Mouse (Mus musculus): ENCODE measurements at regions not wholly inside any gene's neighbourhood (a gene's known extent, or its start where the extent isn't known, plus 50 kb on each side); places are given as distances from the start of the nearest gene placed in this dataset.

DNA sequence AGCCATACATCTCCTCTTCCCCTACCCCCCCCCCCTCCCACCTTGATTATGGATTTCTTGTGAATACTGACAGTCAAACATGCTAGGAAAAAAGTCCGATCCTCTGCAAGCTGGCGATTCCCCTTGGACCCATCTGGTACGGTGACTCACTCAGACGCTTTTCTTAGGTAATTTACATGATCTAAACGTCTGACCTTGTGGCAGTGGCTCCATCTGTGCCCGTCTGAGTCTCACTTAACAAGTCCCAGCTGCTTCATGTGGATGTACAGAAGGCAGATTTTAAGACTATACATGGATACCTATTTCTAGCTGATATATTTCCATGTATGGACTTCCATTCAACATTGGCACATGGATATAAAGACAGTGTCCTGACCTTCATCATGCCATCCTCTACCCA, 481.0 kb downstream of the Lipi start:
- Histone ChIP-seq H3K4me1 (ENCODE audit: control insufficient read depth, insufficient read depth, low read length) (no peaks in the 10 kb centered on the region), H3K4me3 (ENCODE audit: insufficient read depth, low read depth, low read length) (no peak overlapping the region), H3K27ac (ENCODE audit: insufficient read depth, low read depth, low read length) (no peak overlapping the region)
- 70% methylated on average over 6 of the region's 6 CpGs for WGBS
- TF ChIP-seq CTCF (IDR thresholded peaks at IDR 0.05; ENCODE audit: insufficient read depth, low read depth, low read length): no peak
- TF ChIP-seq POLR2A (IDR thresholded peaks at IDR 0.05; ENCODE audit: insufficient read depth, low read depth, low read length): no peak

DNA sequence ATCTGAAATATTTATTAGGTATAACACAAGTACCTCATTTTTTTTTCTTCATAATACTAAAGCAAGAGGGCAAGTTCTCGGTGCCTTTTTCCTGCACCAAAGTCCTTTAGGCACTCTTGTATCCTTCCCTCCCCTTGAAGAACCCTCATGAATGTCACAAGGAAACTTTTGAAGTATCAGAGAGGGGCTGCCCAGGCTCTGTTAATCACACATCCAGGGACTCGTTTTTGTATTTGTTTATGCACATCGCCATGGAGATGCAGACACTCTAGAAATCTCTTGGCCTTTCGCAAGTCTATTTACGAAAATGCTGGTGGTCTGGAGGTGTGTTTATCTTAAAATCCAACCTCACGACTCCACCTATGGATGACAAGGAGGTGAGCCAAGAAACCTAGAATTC, 492.7 kb downstream of the Lipi start:
- Histone ChIP-seq H3K4me3 (ENCODE audit: insufficient read depth, low read depth, low read length) (peak overlapping the region; percentile 37; the same call in 1 of the 2 replicates), H3K27ac (ENCODE audit: insufficient read depth, low read depth, low read length) (0 out of 2 replicates have a peak overlapping the region, but pooled peaks have one; percentile 63), H3K4me1 (ENCODE audit: control insufficient read depth, insufficient read depth, low read length) (no peaks in the 10 kb centered on the region)
- 36% methylated on average over 6 of the region's 6 CpGs for WGBS
- no peak for TF ChIP-seq CTCF (IDR thresholded peaks at IDR 0.05; ENCODE audit: insufficient read depth, low read depth, low read length)
- TF ChIP-seq POLR2A (IDR thresholded peaks at IDR 0.05; ENCODE audit: insufficient read depth, low read depth, low read length): no peak

DNA sequence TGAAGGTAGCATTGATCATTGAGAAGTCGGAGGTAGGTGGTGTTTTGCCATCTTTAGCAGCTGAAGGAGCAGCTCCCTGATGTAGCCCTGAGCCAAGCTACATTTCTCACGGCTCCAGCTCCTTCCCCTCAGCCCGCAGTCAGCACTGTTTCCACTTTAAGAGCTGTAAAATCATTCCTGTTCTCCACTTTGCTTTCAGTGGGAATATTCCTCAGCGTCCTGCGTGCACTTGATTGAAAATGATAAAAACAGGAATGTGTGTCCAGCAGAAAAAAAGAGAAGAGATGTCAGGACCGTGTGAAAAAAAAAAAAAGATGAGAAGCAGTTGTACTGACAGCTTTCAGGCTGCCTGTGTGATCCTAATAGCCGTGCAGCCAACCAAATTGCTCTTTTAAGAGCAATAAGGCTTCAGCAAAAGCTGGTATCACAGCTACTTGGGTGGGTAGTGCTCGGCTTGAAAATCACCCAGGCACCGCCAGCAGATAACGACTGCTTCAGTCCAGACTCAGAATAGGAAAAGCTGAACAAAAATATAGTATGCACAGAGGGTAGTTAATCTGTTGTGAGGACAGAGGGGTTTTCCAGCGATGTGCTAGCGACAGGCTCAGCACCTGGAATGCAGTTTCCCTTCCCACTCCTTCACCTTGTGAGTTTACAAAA, 493.3 kb downstream of the Lipi start:
- TF ChIP-seq POLR2A (IDR thresholded peaks at IDR 0.05; ENCODE audit: insufficient read depth, low read depth, low read length): no peak
- no peak for TF ChIP-seq CTCF (IDR thresholded peaks at IDR 0.05; ENCODE audit: insufficient read depth, low read depth, low read length)
- WGBS: 5% methylated on average over 12 of the region's 12 CpGs
- Histone ChIP-seq H3K4me3 (ENCODE audit: insufficient read depth, low read depth, low read length) (peak overlapping the region; percentile 46), H3K27ac (ENCODE audit: insufficient read depth, low read depth, low read length) (peak overlapping the region; percentile 63; the same call in 1 of the 2 replicates), H3K4me1 (ENCODE audit: control insufficient read depth, insufficient read depth, low read length) (no peaks in the 10 kb centered on the region)

DNA sequence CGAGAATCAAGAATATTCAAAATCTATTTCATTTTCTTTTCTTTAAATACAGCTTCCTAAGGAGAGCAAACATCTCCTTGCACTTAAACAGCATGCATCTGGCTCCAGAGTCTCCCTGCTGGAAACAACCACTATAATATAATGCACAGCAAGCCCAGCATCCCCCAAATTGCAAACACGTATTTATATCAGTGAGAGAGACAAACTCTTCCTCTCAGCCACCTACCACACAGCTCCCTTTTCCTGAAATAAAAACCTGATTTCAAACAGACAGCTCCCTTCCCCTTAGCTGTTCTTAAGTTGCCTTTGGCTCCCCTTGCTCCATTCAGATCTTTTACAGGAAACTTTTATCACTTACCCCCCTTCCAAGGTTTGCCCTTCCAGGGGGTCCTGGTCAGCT, 493.9 kb downstream of the Lipi start:
- 18% methylated on average over 2 of the region's 2 CpGs for WGBS
- H3K27ac ChIP-seq (ENCODE audit: insufficient read depth, low read depth, low read length): 0 out of 2 replicates have a peak overlapping the region, but pooled peaks have one; percentile 63
- H3K4me3 ChIP-seq (ENCODE audit: insufficient read depth, low read depth, low read length): 0 out of 2 replicates have a peak overlapping the region, but pooled peaks have one; percentile 46
- no peaks in the 10 kb centered on the region for H3K4me1 ChIP-seq (ENCODE audit: control insufficient read depth, insufficient read depth, low read length)
- TF ChIP-seq CTCF (IDR thresholded peaks at IDR 0.05; ENCODE audit: insufficient read depth, low read depth, low read length) (no peak), POLR2A (IDR thresholded peaks at IDR 0.05; ENCODE audit: insufficient read depth, low read depth, low read length) (no peak)

DNA sequence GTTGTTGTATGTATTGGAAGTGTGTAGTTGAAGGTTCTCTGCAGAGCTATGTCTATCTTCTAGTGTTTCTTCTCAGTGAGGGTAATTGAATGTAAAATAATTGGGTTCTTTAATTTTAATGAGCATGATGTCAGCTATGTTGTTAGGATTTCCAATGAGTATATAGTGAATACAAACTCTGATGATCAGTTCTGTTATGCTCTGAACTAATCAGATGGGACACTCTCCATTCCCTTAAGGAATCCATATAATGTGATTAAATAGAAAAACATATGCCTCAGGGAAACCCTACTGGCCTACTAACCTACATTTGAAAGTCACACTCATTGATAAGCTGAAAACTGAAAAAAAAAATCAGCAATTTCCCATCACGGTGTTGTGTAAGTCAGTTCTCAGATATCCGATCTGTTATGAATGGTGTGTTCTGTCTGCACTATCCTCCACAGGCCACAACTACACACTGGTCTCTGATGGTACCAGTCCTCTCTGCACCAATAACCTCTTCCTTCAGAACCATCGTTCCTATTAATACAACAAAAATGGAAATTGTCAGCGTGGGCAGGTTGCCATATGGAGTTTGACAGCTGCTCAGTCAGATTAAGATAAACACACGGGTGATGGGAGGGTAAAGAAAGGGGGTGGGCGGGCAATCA, 496.4 kb downstream of the Lipi start:
- Histone ChIP-seq H3K4me1 (ENCODE audit: control insufficient read depth, insufficient read depth, low read length) (no peaks in the 10 kb centered on the region), H3K27ac (ENCODE audit: insufficient read depth, low read depth, low read length) (no peak overlapping the region), H3K4me3 (ENCODE audit: insufficient read depth, low read depth, low read length) (no peak overlapping the region)
- WGBS: 69% methylated on average over 6 of the region's 6 CpGs
- TF ChIP-seq CTCF (IDR thresholded peaks at IDR 0.05; ENCODE audit: insufficient read depth, low read depth, low read length) (no peak), POLR2A (IDR thresholded peaks at IDR 0.05; ENCODE audit: insufficient read depth, low read depth, low read length) (no peak)

DNA sequence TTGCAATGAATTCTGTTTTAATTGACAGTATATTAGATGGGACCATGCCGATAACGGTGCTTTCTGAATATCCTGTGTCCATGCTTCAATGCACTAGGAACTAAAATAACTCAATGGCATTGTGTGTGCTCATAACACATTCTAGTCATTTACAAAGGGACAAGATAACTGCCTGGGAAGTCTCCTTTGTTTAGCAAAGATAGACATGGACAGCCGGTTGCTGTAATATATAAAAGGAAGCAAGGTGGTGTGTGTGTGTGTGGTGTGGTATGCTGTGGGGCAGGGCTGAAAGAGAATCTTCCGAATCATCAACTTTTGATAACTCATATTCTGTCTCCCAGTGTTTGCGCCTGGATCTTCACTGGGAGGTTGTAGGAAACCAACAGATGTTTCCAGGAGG, 497.2 kb downstream of the Lipi start:
- WGBS: 91% methylated on average over 5 of the region's 5 CpGs
- Histone ChIP-seq H3K27ac (ENCODE audit: insufficient read depth, low read depth, low read length) (no peak overlapping the region), H3K4me3 (ENCODE audit: insufficient read depth, low read depth, low read length) (no peak overlapping the region), H3K4me1 (ENCODE audit: control insufficient read depth, insufficient read depth, low read length) (no peaks in the 10 kb centered on the region)
- TF ChIP-seq POLR2A (IDR thresholded peaks at IDR 0.05; ENCODE audit: insufficient read depth, low read depth, low read length) (no peak), CTCF (IDR thresholded peaks at IDR 0.05; ENCODE audit: insufficient read depth, low read depth, low read length) (no peak)

DNA sequence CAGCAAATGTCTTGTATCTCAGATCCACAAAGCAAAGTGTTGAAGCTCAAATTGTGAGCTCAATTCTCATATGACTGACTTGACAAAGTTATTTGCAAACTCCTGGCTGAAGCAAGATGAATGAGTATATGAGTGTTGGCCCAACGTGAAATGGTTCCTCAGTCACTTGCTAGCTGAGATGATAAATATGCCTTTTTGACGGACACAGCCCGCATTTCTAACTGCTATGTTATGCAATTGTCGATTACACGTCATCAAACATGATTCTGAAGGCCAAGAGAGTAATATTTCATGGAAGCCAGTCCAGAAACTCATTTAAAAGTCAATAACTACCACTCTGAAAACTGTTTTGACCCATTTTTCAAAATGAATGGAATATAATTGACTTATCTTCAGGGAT, 520.6 kb downstream of the Lipi start:
- no peak overlapping the region for H3K27ac ChIP-seq (ENCODE audit: insufficient read depth, low read depth, low read length)
- no peak overlapping the region for H3K4me3 ChIP-seq (ENCODE audit: insufficient read depth, low read depth, low read length)
- no peaks in the 10 kb centered on the region for H3K4me1 ChIP-seq (ENCODE audit: control insufficient read depth, insufficient read depth, low read length)
- TF ChIP-seq CTCF (IDR thresholded peaks at IDR 0.05; ENCODE audit: insufficient read depth, low read depth, low read length) (no peak), POLR2A (IDR thresholded peaks at IDR 0.05; ENCODE audit: insufficient read depth, low read depth, low read length) (no peak)
- WGBS: 89% methylated on average over 5 of the region's 5 CpGs

DNA sequence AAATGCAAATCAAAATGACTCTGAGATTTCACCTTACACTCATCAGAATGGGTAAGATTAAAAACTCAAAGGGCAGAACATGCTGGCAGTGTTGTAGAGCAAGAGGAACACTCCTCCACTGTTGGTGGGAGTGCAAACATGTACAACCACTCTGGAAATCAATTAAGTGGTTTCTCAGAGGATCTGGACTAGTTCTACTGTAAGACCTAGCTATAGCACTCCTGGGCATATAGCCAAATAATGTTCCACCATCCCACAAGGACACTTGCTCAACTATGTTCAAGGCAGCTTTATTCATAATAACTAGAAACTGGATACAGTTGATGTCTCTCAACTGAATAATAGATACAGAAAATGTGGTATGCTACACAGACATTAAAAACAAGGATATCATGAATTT, 532.9 kb downstream of the Lipi start:
- TF ChIP-seq CTCF (IDR thresholded peaks at IDR 0.05; ENCODE audit: insufficient read depth, low read depth, low read length) (no peak), POLR2A (IDR thresholded peaks at IDR 0.05; ENCODE audit: insufficient read depth, low read depth, low read length) (no peak)
- Histone ChIP-seq H3K27ac (ENCODE audit: insufficient read depth, low read depth, low read length) (no peak overlapping the region), H3K4me1 (ENCODE audit: control insufficient read depth, insufficient read depth, low read length) (no peaks in the 10 kb centered on the region), H3K4me3 (ENCODE audit: insufficient read depth, low read depth, low read length) (no peak overlapping the region)

DNA sequence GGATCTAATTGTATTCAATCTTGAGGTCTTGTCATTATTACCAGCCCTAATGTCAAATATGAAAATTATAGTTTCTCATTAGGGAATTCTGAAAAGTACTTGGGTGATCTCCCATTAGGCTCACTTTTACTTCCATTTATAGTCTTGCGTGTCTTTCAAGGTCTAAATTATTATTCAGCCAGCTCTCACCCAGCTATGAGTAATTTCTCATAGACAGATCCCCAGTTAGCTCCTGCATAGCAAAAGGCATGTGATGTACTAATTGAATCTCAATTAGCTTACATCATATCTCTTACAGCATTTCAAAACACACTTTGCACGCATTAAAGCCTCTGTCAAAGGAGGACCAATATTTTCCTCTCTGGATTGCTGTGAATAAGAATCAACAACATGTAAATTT, 539.9 kb downstream of the Lipi start:
- no peak overlapping the region for H3K4me3 ChIP-seq (ENCODE audit: insufficient read depth, low read depth, low read length)
- no peaks in the 10 kb centered on the region for H3K4me1 ChIP-seq (ENCODE audit: control insufficient read depth, insufficient read depth, low read length)
- TF ChIP-seq POLR2A (IDR thresholded peaks at IDR 0.05; ENCODE audit: insufficient read depth, low read depth, low read length): no peak
- TF ChIP-seq CTCF (IDR thresholded peaks at IDR 0.05; ENCODE audit: insufficient read depth, low read depth, low read length): no peak
- 76% methylated on average over 2 of the region's 2 CpGs for WGBS
- H3K27ac ChIP-seq (ENCODE audit: insufficient read depth, low read depth, low read length): no peak overlapping the region

All from olfactory bulb, adult 2 months (tissue).